Mouse (Mus musculus) intestine, embryonic 16.5 days (tissue): ENCODE measurements at regions not wholly inside any gene's neighbourhood (a gene's known extent, or its start where the extent isn't known, plus 50 kb on each side); places are given as distances from the start of the nearest gene placed in this dataset.

ENCODE experiments used
- ATAC-seq: fragments of 200-750 bp; cut with Nextera tagmentation; 2 replicates; pipeline ENCODE4 v1.8.0; 2017; ENCODE audit warnings: moderate TSS enrichment, moderate library complexity
- H3K27ac ChIP-seq: fragments of 300-500 bp; sonication (generic); 2 replicates; pipeline ENCODE4 v1.5.1; 2014; ENCODE audit warnings: mild to moderate bottlenecking, low read length
- H3K27me3 ChIP-seq: fragments of 300-500 bp; sonication (generic); replicated peaks from 2 replicates; pipeline ENCODE4 v1.6.1; 2014; ENCODE audit warnings: low read length, control low read depth, mixed read lengths; ENCODE audit not compliant: control insufficient read depth, insufficient read depth
- H3K36me3 ChIP-seq: fragments of 300-500 bp; sonication (generic); 2 replicates; pipeline ENCODE4 v1.6.1; 2014; ENCODE audit warnings: low read length, control low read depth; ENCODE audit not compliant: control insufficient read depth, insufficient read depth
- H3K4me1 ChIP-seq: fragments of 300-500 bp; sonication (generic); 2 replicates; pipeline ENCODE4 v1.6.1; 2014; ENCODE audit warnings: low read length, control low read depth, mixed read lengths; ENCODE audit not compliant: control insufficient read depth, insufficient read depth
- H3K4me2 ChIP-seq: fragments of 300-500 bp; sonication (generic); 2 replicates; pipeline ENCODE4 v1.6.1; 2014; ENCODE audit warnings: low read depth, low read length, control low read depth
- H3K4me3 ChIP-seq: fragments of 300-500 bp; sonication (generic); 2 replicates; pipeline ENCODE4 v1.5.1; 2014; ENCODE audit warnings: mild to moderate bottlenecking, low read length
- H3K9ac ChIP-seq: fragments of 300-500 bp; sonication (generic); 2 replicates; pipeline ENCODE4 v1.6.1; 2014; ENCODE audit warnings: low read depth, low read length
- H3K9me3 ChIP-seq: fragments of 300-500 bp; sonication (generic); 2 replicates; pipeline ENCODE4 v1.6.1; 2016; ENCODE audit warnings: low read length, control low read depth; ENCODE audit not compliant: control insufficient read depth
- WGBS: fragments of 180-500 bp; shearing (Covaris S2); extraction: QIAGEN DNeasy Blood & Tissue Kit; methylation state at CpG from one replicate; pipeline ENCODE4 v1.1.7; 2014; 5-methylcytosine and 5-hydroxymethylcytosine counted together

DNA sequence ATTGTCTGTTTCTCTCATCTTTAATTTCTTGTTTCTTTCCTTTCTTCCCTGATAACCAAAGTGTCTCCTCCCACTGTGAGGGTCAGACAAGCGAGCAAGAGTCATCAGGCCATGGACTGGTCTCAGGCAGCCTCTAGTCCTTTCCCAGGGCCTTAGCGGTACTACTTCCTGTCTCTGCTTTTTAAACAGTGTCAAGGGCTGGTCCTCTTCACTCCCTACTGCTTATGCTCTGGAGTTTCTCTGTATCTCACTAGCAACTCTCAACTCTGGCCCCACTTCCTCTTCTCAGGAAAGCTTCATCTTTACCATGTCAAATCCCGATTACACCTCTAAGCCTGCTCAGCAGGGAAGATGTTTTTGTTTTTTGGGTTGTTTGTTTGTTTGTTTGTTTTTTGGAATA lies 124.1 kb downstream of the Pten start:
- no peak for ATAC-seq
- no peak overlapping the region for H3K9ac ChIP-seq
- no peaks in the 10 kb centered on the region for H3K9me3 ChIP-seq
- H3K36me3 ChIP-seq, result no peaks in the 10 kb centered on the region
- H3K27ac ChIP-seq, result no peak overlapping the region
- no peaks in the 10 kb centered on the region for H3K4me1 ChIP-seq
- no peak overlapping the region for H3K4me2 ChIP-seq
- no peaks in the 10 kb centered on the region for H3K27me3 ChIP-seq
- H3K4me3 ChIP-seq, result no peak overlapping the region
- 64% methylated on average over 3 of the region's 3 CpGs for WGBS

- Histone ChIP-seq H3K27me3 (no peaks in the 10 kb centered on the region), H3K27ac (no peak overlapping the region), H3K4me3 (no peak overlapping the region), H3K4me1 (no peaks in the 10 kb centered on the region), H3K9ac (no peak overlapping the region), H3K36me3 (no peaks in the 10 kb centered on the region), H3K9me3 (no peaks in the 10 kb centered on the region), H3K4me2 (no peak overlapping the region)
- no peak for ATAC-seq
- WGBS, result 71% methylated on average over 3 of the region's 3 CpGs
These were observed 127.0 kb downstream of the Pten start for GRCm38 (mm10) chr19:32884279-32884678.

GRCm38 (mm10) chr19:32885481-32886131 lies 128.3 kb downstream of the Pten start:
- peak; percentile 21; the same call in 1 of the 2 replicates for ATAC-seq
- Histone ChIP-seq H3K4me1 (no peaks in the 10 kb centered on the region), H3K4me3 (no peak overlapping the region), H3K9me3 (no peaks in the 10 kb centered on the region), H3K27me3 (no peaks in the 10 kb centered on the region), H3K27ac (no peak overlapping the region), H3K36me3 (no peaks in the 10 kb centered on the region), H3K4me2 (no peak overlapping the region), H3K9ac (no peak overlapping the region)
- WGBS, result 55% methylated on average over 12 of the region's 12 CpGs

- H3K27ac ChIP-seq, result no peak overlapping the region
- H3K4me2 ChIP-seq, result no peak overlapping the region
- H3K36me3 ChIP-seq, result no peaks in the 10 kb centered on the region
- WGBS, result 73% methylated on average over 7 of the region's 7 CpGs
- H3K27me3 ChIP-seq, result no peaks in the 10 kb centered on the region
- no peak for ATAC-seq
- no peaks in the 10 kb centered on the region for H3K4me1 ChIP-seq
- no peak overlapping the region for H3K9ac ChIP-seq
- no peak overlapping the region for H3K4me3 ChIP-seq
- H3K9me3 ChIP-seq, result no peaks in the 10 kb centered on the region
These were observed 129.9 kb downstream of the Pten start for GRCm38 (mm10) chr19:32887190-32887589.

DNA sequence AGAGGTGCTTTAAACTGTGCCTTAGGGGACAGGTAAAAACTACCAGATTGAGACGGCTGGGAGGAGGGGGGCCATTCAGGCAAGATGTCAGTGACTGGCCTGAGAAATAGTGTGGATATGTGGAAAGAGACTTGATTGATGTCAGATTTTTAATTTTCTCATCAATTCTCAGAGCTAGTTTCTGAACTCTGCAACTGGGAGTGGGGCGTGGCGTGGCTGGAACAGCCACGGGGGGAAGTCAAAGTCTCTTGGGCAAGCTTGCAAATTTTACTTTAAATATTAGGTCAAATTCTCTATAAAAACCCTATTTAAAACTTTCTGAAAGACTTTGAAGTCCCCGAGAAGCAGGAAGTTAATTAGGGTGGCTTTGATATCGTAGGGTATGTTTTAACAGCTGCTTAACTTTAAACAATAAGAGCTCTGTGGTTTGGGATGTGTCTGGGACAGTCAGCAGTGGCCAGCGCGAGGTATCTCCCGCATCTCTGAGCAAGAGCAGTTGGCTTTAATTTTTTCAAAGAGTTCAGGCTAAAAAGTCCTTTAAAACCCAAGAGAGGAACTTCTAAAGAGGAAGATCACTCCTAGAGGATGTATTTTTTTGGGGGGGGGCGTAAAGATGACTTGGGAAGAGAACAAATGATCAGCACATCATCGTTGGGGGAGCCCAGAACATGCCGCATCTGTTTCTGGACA lies 131.5 kb downstream of the Pten start:
- no peak for ATAC-seq
- no peak overlapping the region for H3K4me3 ChIP-seq
- no peaks in the 10 kb centered on the region for H3K4me1 ChIP-seq
- no peak overlapping the region for H3K27ac ChIP-seq
- H3K9ac ChIP-seq, result no peak overlapping the region
- H3K4me2 ChIP-seq, result no peak overlapping the region
- no peaks in the 10 kb centered on the region for H3K27me3 ChIP-seq
- H3K36me3 ChIP-seq, result no peaks in the 10 kb centered on the region
- H3K9me3 ChIP-seq, result no peaks in the 10 kb centered on the region
- 62% methylated on average over 12 of the region's 12 CpGs for WGBS

DNA sequence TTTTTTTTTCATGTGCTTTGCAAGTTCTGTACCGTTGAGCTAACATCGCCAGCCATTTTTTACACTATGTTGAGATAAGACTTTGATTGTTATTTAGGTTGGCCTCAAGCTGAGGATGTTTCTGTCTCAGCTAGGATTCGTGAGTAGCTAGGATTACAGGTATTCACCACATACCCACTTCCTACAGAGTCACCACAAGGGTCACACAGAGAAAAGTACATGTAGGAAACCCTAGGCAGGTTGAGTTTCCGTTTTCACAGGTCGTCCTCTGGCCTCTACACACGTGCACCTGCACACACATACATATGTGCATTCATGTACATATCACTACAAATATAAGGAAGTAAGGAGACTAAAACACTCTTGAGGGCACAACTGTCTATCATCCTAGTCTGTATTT lies 133.5 kb downstream of the Pten start:
- ATAC-seq, result no peak
- H3K4me2 ChIP-seq, result no peak overlapping the region
- H3K36me3 ChIP-seq, result no peaks in the 10 kb centered on the region
- H3K9me3 ChIP-seq, result no peaks in the 10 kb centered on the region
- no peaks in the 10 kb centered on the region for H3K4me1 ChIP-seq
- no peak overlapping the region for H3K4me3 ChIP-seq
- no peak overlapping the region for H3K9ac ChIP-seq
- no peak overlapping the region for H3K27ac ChIP-seq
- 86% methylated on average over 6 of the region's 6 CpGs for WGBS
- H3K27me3 ChIP-seq, result no peaks in the 10 kb centered on the region

DNA sequence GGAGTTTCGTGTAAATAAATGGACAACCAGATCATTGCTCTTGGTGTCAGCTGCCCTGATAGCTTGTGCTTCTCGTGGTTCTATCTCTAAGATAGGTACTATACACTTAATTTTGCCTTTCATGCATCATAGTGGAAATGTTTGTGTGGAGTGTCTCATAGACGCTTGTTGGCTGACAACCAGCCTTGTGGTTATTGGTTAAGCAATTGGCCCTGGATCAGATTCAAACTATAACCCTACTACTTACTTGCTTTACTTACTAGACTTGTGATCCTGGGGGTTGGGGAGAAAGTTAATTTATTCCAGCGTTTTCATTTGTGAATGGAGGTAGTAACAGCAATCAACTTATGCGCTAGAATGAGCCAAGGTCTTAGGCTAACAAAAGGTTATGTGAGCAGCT lies 135.2 kb downstream of the Pten start:
- Histone ChIP-seq H3K36me3 (no peaks in the 10 kb centered on the region), H3K27ac (no peak overlapping the region), H3K9ac (no peak overlapping the region), H3K9me3 (no peaks in the 10 kb centered on the region), H3K27me3 (no peaks in the 10 kb centered on the region), H3K4me3 (no peak overlapping the region), H3K4me2 (no peak overlapping the region), H3K4me1 (no peaks in the 10 kb centered on the region)
- WGBS, result 85% methylated on average over 5 of the region's 5 CpGs
- ATAC-seq, result no peak

DNA sequence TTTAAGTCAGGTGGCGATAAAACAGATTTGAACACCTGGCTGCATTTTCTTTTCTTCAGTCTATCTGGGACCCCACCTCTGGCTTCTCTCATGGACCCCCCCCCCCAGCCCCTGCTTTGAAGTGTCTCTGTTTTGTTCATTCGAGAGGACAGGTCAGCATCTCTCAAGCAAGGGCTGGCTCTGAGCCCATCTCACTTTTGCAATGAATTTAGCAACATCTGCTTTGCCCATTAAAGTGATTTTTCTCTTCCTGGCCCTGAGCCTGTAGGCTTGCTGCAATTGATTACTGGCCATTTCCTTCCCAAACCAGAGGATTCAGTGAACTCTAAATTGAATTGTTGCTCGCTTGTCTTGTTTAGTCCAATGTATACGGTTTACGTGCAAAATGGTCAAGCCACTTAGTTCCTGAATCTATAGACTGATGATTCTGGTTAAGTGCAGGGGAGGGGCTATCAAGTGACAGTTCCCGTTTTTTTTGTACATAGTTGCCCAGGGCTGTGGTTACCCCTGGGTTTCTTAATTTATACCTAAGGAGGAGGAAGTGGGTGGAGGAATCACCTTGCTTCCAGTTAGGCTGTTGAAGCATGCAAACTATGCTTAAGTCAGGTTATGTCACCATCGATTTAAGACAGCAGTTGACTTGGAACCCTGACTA lies 146.3 kb downstream of the Pten start:
- Histone ChIP-seq H3K36me3 (no peaks in the 10 kb centered on the region), H3K9me3 (no peaks in the 10 kb centered on the region)
- 42% methylated on average over 7 of the region's 7 CpGs for WGBS

DNA sequence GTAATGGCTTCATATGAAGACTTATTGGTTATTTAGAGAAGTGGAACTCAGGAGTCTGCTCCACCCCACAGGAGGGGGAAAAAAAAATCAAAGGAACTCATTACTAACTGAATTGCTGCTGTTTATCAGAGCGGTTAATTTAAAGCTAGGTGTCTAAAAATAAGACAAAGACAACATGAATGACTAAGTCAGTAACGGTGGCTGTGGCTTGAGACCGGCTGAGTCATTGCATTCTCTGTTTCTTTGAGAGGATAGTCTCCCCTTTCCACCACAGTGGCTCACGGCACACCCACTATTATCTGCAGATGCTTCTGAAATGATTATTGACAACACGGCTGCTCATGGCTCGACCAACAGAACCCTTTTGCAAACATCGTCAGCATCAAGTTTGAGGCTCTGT lies 147.2 kb downstream of the Pten start:
- 77% methylated on average over 7 of the region's 7 CpGs for WGBS
- H3K4me1 ChIP-seq, result peaks cover 7% of the 10 kb centered on the region
- no peaks in the 10 kb centered on the region for H3K9me3 ChIP-seq
- no peak overlapping the region for H3K9ac ChIP-seq
- no peaks in the 10 kb centered on the region for H3K27me3 ChIP-seq
- H3K27ac ChIP-seq, result no peak overlapping the region
- H3K4me3 ChIP-seq, result no peak overlapping the region
- no peaks in the 10 kb centered on the region for H3K36me3 ChIP-seq
- no peak overlapping the region; the same call in 1 of the 2 replicates for H3K4me2 ChIP-seq
- ATAC-seq, result no peak

More for the DNA sequence above, 146.3 kb downstream of the Pten start:
- H3K4me1 ChIP-seq, result peaks cover 7% of the 10 kb centered on the region
- no peak overlapping the region for H3K4me2 ChIP-seq
- H3K27me3 ChIP-seq, result no peaks in the 10 kb centered on the region
- peak; percentile 34; the same call in 1 of the 2 replicates for ATAC-seq
- no peak overlapping the region for H3K4me3 ChIP-seq
- H3K9ac ChIP-seq, result no peak overlapping the region
- no peak overlapping the region for H3K27ac ChIP-seq
